Mouse (Mus musculus): Measurements from ENCODE around the gene Srsf10. TPM values are rescaled to one million over a fixed set of nuclear protein-coding genes. Genes with fewer than 3 reads are reported as not detected.

Gene Srsf10
- polyA plus RNA-seq, 1 experiment from 2014 or later, result 144 TPM

- H3K27me3 ChIP-seq (replicated peaks; ENCODE audit: control insufficient read depth, insufficient read depth, low read length), result no peaks in the 10 kb centered on the region
- no peak for ATAC-seq
- no peaks in the 10 kb centered on the region for H3K36me3 ChIP-seq (ENCODE audit: control insufficient read depth, insufficient read depth, low read length)
- no peak overlapping the region for H3K4me3 ChIP-seq (ENCODE audit: low read length)
- H3K4me2 ChIP-seq (ENCODE audit: low read length), result no peak overlapping the region
- peaks cover 23% of the 10 kb centered on the region for H3K4me1 ChIP-seq (ENCODE audit: control insufficient read depth, insufficient read depth, low read depth, low read length)
- no peak overlapping the region for H3K27ac ChIP-seq (ENCODE audit: low read depth, low read length)
- no peak overlapping the region for H3K9ac ChIP-seq (ENCODE audit: low read depth, low read length)
- WGBS, result 57% methylated on average over 6 of the region's 6 CpGs
- H3K9me3 ChIP-seq (ENCODE audit: control insufficient read depth, low read length), result no peaks in the 10 kb centered on the region
Measured at GRCm38 (mm10) chr4:135879021-135879420, 23.5 kb downstream of the Srsf10 start.

GRCm38 (mm10) chr4:135880018-135880417 is 24.5 kb downstream of the Srsf10 start:
- Histone ChIP-seq H3K27me3 (replicated peaks; ENCODE audit: control insufficient read depth, insufficient read depth, low read length) (no peaks in the 10 kb centered on the region), H3K4me2 (ENCODE audit: low read length) (no peak overlapping the region), H3K36me3 (ENCODE audit: control insufficient read depth, insufficient read depth, low read length) (no peaks in the 10 kb centered on the region), H3K9ac (ENCODE audit: low read depth, low read length) (no peak overlapping the region), H3K4me3 (ENCODE audit: low read length) (no peak overlapping the region), H3K4me1 (ENCODE audit: control insufficient read depth, insufficient read depth, low read depth, low read length) (peaks cover 13% of the 10 kb centered on the region), H3K9me3 (ENCODE audit: control insufficient read depth, low read length) (no peaks in the 10 kb centered on the region), H3K27ac (ENCODE audit: low read depth, low read length) (no peak overlapping the region)
- ATAC-seq, result no peak
- 94% methylated on average over 6 of the region's 6 CpGs for WGBS

GRCm38 (mm10) chr4:135880576-135880975 is 25.0 kb downstream of the Srsf10 start:
- H3K27ac ChIP-seq (ENCODE audit: low read depth, low read length), result no peak overlapping the region
- H3K9me3 ChIP-seq (ENCODE audit: control insufficient read depth, low read length), result no peaks in the 10 kb centered on the region
- H3K36me3 ChIP-seq (ENCODE audit: control insufficient read depth, insufficient read depth, low read length), result no peaks in the 10 kb centered on the region
- 79% methylated on average over 10 of the region's 10 CpGs for WGBS
- no peak overlapping the region for H3K4me2 ChIP-seq (ENCODE audit: low read length)
- no peak overlapping the region for H3K4me3 ChIP-seq (ENCODE audit: low read length)
- no peak for ATAC-seq
- no peak overlapping the region for H3K9ac ChIP-seq (ENCODE audit: low read depth, low read length)
- H3K27me3 ChIP-seq (replicated peaks; ENCODE audit: control insufficient read depth, insufficient read depth, low read length), result no peaks in the 10 kb centered on the region
- H3K4me1 ChIP-seq (ENCODE audit: control insufficient read depth, insufficient read depth, low read depth, low read length), result peaks cover 12% of the 10 kb centered on the region

DNA sequence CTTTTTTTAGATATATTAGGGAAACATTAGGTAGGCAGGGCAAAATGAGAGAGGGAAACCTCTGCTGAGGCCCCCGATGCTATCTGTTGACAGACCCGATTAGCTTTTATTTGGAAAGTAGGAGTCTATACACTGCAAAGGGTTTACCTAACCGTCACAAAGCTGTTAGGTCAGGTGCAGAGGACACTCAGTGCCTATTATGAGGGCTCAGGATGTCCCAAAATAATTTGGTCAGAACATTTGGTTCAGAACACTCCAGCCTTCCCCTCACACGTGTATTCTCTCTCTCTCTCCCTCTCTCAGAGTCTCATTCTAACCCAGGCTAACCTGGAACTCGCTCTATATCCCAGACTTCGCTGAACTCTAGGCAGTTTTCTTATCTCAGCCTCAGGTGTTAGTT is 26.5 kb downstream of the Srsf10 start:
- 83% methylated on average over 6 of the region's 6 CpGs for WGBS
- ATAC-seq, result no peak
- Histone ChIP-seq H3K4me3 (ENCODE audit: low read length) (no peak overlapping the region), H3K4me2 (ENCODE audit: low read length) (no peak overlapping the region), H3K27ac (ENCODE audit: low read depth, low read length) (no peak overlapping the region), H3K9me3 (ENCODE audit: control insufficient read depth, low read length) (no peaks in the 10 kb centered on the region), H3K4me1 (ENCODE audit: control insufficient read depth, insufficient read depth, low read depth, low read length) (peaks cover 1% of the 10 kb centered on the region; the same call in 1 of the 2 replicates), H3K36me3 (ENCODE audit: control insufficient read depth, insufficient read depth, low read length) (no peaks in the 10 kb centered on the region), H3K9ac (ENCODE audit: low read depth, low read length) (no peak overlapping the region), H3K27me3 (replicated peaks; ENCODE audit: control insufficient read depth, insufficient read depth, low read length) (no peaks in the 10 kb centered on the region)

DNA sequence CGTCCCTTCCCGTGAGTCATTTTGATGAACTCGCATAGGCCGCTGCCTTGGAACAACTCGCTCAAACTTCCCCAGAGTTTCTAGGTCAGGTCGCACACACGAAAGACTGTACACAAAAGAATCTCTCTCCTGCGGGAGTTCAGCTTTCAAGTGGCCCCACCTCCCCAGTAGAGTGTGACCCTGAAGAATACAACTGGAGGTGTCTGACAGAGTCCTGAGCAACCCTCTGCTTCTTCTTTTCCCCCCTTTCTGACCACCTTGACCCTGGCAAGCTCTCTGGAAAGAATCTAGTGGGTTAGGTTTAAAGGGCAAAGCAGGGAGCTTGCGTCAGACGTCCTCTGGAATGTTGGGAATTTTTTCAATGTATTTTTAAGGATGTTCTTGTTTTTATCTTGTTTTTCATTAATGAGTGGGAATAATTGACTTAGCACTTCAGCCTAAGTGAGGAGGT is 27.9 kb downstream of the Srsf10 start:
- ATAC-seq, result no peak
- WGBS, result 40% methylated on average over 10 of the region's 10 CpGs
- H3K9me3 ChIP-seq (ENCODE audit: control insufficient read depth, low read length), result no peaks in the 10 kb centered on the region
- H3K4me3 ChIP-seq (ENCODE audit: low read length), result no peak overlapping the region
- no peak overlapping the region for H3K9ac ChIP-seq (ENCODE audit: low read depth, low read length)
- H3K27me3 ChIP-seq (replicated peaks; ENCODE audit: control insufficient read depth, insufficient read depth, low read length), result no peaks in the 10 kb centered on the region
- no peaks in the 10 kb centered on the region for H3K36me3 ChIP-seq (ENCODE audit: control insufficient read depth, insufficient read depth, low read length)
- H3K4me2 ChIP-seq (ENCODE audit: low read length), result no peak overlapping the region
- no peaks in the 10 kb centered on the region for H3K4me1 ChIP-seq (ENCODE audit: control insufficient read depth, insufficient read depth, low read depth, low read length)
- H3K27ac ChIP-seq (ENCODE audit: low read depth, low read length), result no peak overlapping the region

DNA sequence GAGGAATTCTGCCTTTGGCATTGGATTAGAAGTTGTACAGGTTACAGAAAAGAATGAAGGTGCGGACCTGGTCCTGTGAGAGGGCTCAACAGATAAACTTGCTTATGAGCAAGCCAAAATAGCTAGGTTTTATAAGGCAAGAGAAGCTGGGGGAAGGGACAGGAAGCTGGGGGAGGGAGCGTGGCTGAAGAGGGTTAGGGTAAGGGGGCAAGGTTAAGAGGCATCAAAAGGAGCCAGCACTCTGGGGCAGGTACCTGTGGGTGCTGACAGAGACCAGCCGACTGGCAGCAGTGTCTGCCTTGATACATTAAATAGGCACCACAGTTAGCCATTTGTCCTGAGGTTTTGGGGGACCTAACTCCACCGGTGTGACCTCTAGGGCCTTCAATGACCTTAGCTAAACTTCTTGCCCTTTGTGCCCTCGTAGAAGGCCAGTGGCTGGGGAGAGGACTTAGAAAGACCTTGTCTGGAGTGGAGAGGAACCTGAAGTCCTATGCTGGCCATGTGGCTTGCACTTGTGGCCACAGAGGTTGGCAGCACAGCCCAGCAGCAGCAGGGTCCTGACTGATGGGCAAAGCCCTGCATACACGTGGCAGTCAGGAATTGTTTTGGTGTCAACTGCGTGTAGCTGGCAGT is 28.5 kb downstream of the Srsf10 start:
- H3K36me3 ChIP-seq (ENCODE audit: control insufficient read depth, insufficient read depth, low read length), result no peaks in the 10 kb centered on the region
- WGBS, result 71% methylated on average over 7 of the region's 7 CpGs
- no peak overlapping the region for H3K27ac ChIP-seq (ENCODE audit: low read depth, low read length)
- H3K9ac ChIP-seq (ENCODE audit: low read depth, low read length), result no peak overlapping the region
- no peaks in the 10 kb centered on the region for H3K27me3 ChIP-seq (replicated peaks; ENCODE audit: control insufficient read depth, insufficient read depth, low read length)
- no peak overlapping the region for H3K4me2 ChIP-seq (ENCODE audit: low read length)
- H3K4me1 ChIP-seq (ENCODE audit: control insufficient read depth, insufficient read depth, low read depth, low read length), result no peaks in the 10 kb centered on the region
- no peaks in the 10 kb centered on the region for H3K9me3 ChIP-seq (ENCODE audit: control insufficient read depth, low read length)
- no peak for ATAC-seq
- H3K4me3 ChIP-seq (ENCODE audit: low read length), result no peak overlapping the region

GRCm38 (mm10) chr4:135884531-135884930 is 29.0 kb downstream of the Srsf10 start:
- 58% methylated on average over 6 of the region's 6 CpGs for WGBS
- H3K4me1 ChIP-seq (ENCODE audit: control insufficient read depth, insufficient read depth, low read depth, low read length), result no peaks in the 10 kb centered on the region
- H3K9me3 ChIP-seq (ENCODE audit: control insufficient read depth, low read length), result no peaks in the 10 kb centered on the region
- no peaks in the 10 kb centered on the region for H3K36me3 ChIP-seq (ENCODE audit: control insufficient read depth, insufficient read depth, low read length)
- ATAC-seq, result no peak
- H3K27ac ChIP-seq (ENCODE audit: low read depth, low read length), result no peak overlapping the region
- no peak overlapping the region for H3K4me3 ChIP-seq (ENCODE audit: low read length)
- H3K4me2 ChIP-seq (ENCODE audit: low read length), result no peak overlapping the region
- H3K27me3 ChIP-seq (replicated peaks; ENCODE audit: control insufficient read depth, insufficient read depth, low read length), result no peaks in the 10 kb centered on the region
- no peak overlapping the region for H3K9ac ChIP-seq (ENCODE audit: low read depth, low read length)

DNA sequence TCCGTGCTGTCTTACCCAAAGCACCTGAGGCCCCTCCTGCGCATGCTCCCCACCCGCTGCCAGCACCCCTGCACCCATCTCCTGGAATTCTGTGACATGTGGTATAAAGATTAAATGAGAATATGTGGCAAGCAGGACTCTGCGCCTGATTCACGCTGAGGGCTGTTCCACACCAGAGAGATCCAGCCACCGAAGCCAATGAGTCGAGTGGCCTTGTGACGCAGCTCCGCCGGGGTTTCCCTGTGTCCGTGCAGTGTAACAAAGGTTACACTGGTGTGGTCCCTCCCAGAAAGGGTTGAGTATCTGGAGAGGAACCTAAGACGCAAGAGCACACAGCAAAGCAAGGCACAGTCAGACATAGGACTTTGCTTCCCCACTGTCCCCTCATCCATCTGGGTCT is 30.1 kb downstream of the Srsf10 start:
- ATAC-seq, result no peak
- H3K27me3 ChIP-seq (replicated peaks; ENCODE audit: control insufficient read depth, insufficient read depth, low read length), result no peaks in the 10 kb centered on the region
- no peaks in the 10 kb centered on the region for H3K4me1 ChIP-seq (ENCODE audit: control insufficient read depth, insufficient read depth, low read depth, low read length)
- H3K9me3 ChIP-seq (ENCODE audit: control insufficient read depth, low read length), result no peaks in the 10 kb centered on the region
- no peak overlapping the region for H3K4me2 ChIP-seq (ENCODE audit: low read length)
- H3K9ac ChIP-seq (ENCODE audit: low read depth, low read length), result no peak overlapping the region
- 90% methylated on average over 12 of the region's 12 CpGs for WGBS
- no peak overlapping the region for H3K4me3 ChIP-seq (ENCODE audit: low read length)
- H3K27ac ChIP-seq (ENCODE audit: low read depth, low read length), result no peak overlapping the region
- H3K36me3 ChIP-seq (ENCODE audit: control insufficient read depth, insufficient read depth, low read length), result no peaks in the 10 kb centered on the region

DNA sequence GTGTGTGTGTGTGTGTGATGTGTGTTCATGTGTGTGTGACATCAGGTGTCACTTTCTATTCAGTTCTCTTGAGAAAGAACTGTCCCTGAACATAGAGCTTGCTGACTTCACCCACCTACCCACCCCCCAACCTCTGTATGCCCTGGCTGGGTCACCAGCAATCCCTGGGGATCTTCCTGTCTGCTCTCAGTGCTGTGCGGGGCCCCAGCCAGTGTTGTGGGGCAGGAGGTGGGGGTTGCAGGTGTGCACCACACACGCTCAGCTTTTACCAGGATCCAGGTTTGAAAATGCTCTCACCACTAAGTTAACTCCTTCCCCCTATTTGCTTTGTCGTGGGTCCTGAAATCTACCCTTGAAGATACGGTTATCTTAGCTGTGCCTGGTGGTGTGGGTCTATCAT is 30.6 kb downstream of the Srsf10 start:
- H3K36me3 ChIP-seq (ENCODE audit: control insufficient read depth, insufficient read depth, low read length), result no peaks in the 10 kb centered on the region
- no peak overlapping the region for H3K27ac ChIP-seq (ENCODE audit: low read depth, low read length)
- no peak for ATAC-seq
- WGBS, result 86% methylated on average over 4 of the region's 4 CpGs
- no peak overlapping the region for H3K4me2 ChIP-seq (ENCODE audit: low read length)
- H3K9me3 ChIP-seq (ENCODE audit: control insufficient read depth, low read length), result no peaks in the 10 kb centered on the region
- no peak overlapping the region for H3K4me3 ChIP-seq (ENCODE audit: low read length)
- H3K4me1 ChIP-seq (ENCODE audit: control insufficient read depth, insufficient read depth, low read depth, low read length), result no peaks in the 10 kb centered on the region
- no peak overlapping the region for H3K9ac ChIP-seq (ENCODE audit: low read depth, low read length)
- no peaks in the 10 kb centered on the region for H3K27me3 ChIP-seq (replicated peaks; ENCODE audit: control insufficient read depth, insufficient read depth, low read length)

All from hindbrain, embryonic 16.5 days (tissue).